Mouse (Mus musculus) hindbrain, embryonic 16.5 days (tissue): ENCODE results near the gene Alkbh6. TPM values are rescaled to one million over a fixed set of nuclear protein-coding genes. Genes with fewer than 3 reads are reported as not detected.

Experiments used
- ATAC-seq: fragments of 200-750 bp; cut with Nextera tagmentation; 2 replicates; pipeline ENCODE4 v1.8.0; 2017; ENCODE audit warnings: moderate TSS enrichment, moderate library complexity
- H3K27ac ChIP-seq: fragments of 300-500 bp; sonication (generic); 2 replicates; pipeline ENCODE4 v1.5.1; 2014; ENCODE audit warnings: low read depth, mild to moderate bottlenecking, control low read depth, low read length, moderate library complexity
- H3K27me3 ChIP-seq: fragments of 300-500 bp; sonication (generic); replicated peaks from 2 replicates; pipeline ENCODE4 v1.6.1; 2014; ENCODE audit warnings: low read length; ENCODE audit not compliant: control insufficient read depth, insufficient read depth
- H3K36me3 ChIP-seq: fragments of 300-500 bp; sonication (generic); 2 replicates; pipeline ENCODE4 v1.6.1; 2014; ENCODE audit warnings: mild to moderate bottlenecking, low read length, moderate library complexity, mixed read lengths; ENCODE audit not compliant: control insufficient read depth, insufficient read depth
- H3K4me1 ChIP-seq: fragments of 300-500 bp; sonication (generic); 2 replicates; pipeline ENCODE4 v1.6.1; 2014; ENCODE audit warnings: low read depth, low read length; ENCODE audit not compliant: control insufficient read depth, insufficient read depth
- H3K4me2 ChIP-seq: fragments of 300-500 bp; sonication (generic); 2 replicates; pipeline ENCODE4 v1.6.1; 2014; ENCODE audit warnings: mild to moderate bottlenecking, low read length, control low read depth, moderate library complexity
- H3K4me3 ChIP-seq: fragments of 300-500 bp; sonication (generic); 2 replicates; pipeline ENCODE4 v1.5.1; 2014; ENCODE audit warnings: mild to moderate bottlenecking, low read length, control low read depth, moderate library complexity
- H3K9ac ChIP-seq: fragments of 300-500 bp; sonication (generic); 2 replicates; pipeline ENCODE4 v1.6.1; 2014; ENCODE audit warnings: low read depth, mild to moderate bottlenecking, control low read depth, low read length, moderate library complexity
- H3K9me3 ChIP-seq: fragments of 300-500 bp; sonication (generic); 2 replicates; pipeline ENCODE4 v1.6.1; 2014; ENCODE audit warnings: mild to moderate bottlenecking, low read length, moderate library complexity; ENCODE audit not compliant: control insufficient read depth
- WGBS: fragments of 180-500 bp; shearing (Covaris S2); extraction: QIAGEN DNeasy Blood & Tissue Kit; methylation state at CpG from one replicate; pipeline ENCODE4 v1.1.7; 2014; 5-methylcytosine and 5-hydroxymethylcytosine counted together
- polyA plus RNA-seq: library from polyadenylated mRNA; unstranded; fragments of >200 nt; fragmentation: Nextera tagmentation; extraction: Ambion mirVana; gene quantifications from 2 replicates; pipeline ENCODE4 v1.2.1, GENCODE M21; 2015

Gene Alkbh6
- polyA plus RNA-seq, 1 experiment from 2014 or later = 124 TPM

DNA sequence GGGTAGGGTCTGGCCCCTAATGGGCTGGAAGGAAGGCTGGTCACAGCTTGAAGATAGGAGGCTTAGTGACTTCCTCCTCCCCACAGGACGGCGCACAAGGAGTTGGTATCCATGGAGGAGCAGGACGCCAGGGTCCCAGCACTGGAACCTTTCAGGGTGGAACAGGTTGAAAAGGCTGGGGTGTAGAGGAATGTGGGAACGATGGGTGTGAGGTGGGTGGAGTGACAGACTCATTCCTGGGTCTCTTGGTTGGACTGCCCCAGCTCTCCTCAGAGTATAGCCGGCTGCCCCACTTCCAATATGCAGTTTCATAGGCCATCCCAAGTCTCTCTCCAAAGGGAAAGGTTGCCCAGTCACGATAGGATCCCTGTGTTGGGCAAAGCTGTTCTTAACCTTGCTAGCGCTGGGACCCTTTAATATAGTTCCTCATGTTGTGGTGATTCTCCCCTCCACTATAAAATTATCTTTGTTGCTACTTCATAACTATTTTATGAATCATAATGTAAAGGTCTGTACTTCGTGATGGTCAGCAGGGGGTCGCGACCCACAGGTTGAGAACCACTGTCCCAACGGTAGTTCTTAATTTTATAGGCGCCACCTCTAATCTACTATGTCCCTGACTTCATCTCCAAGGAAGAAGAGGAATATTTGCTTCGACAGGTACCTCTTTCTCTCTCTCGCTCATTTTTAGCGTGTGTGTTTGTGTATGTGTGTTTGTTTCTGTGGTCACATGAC, 1.0 kb downstream of the Alkbh6 start:
- peak overlapping the region; percentile 73 for H3K4me3 ChIP-seq
- H3K27ac ChIP-seq = peak overlapping the region; percentile 73
- peaks cover 10% of the 10 kb centered on the region for H3K36me3 ChIP-seq
- peaks cover 19% of the 10 kb centered on the region for H3K4me1 ChIP-seq
- 71% methylated on average over 15 of the region's 15 CpGs for WGBS
- no peak for ATAC-seq
- H3K4me2 ChIP-seq = peak overlapping the region; percentile 97
- H3K9ac ChIP-seq = peak overlapping the region; percentile 79
- no peaks in the 10 kb centered on the region for H3K9me3 ChIP-seq
- H3K27me3 ChIP-seq = no peaks in the 10 kb centered on the region

DNA sequence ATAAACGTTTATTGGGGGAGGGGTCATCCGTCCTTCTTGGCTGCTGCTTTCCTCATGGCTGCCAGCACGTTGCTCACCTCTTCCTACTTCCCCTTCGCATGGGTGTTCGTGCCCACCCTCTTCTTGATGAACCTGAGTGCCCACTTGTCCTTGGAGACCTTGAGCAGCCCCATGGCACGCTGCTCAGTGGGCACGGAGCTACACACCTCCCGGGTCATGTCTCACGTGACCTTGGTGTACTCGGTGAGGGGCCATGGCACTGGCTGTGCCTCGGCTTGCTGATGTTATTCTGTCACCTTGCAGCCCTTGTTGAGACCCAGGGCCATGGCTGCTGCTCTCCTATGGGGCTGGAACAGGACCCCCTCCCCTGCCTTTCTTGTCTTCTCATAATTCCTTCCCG, 1.6 kb downstream of the Alkbh6 start:
- H3K4me1 ChIP-seq = peaks cover 19% of the 10 kb centered on the region
- no peak overlapping the region for H3K4me3 ChIP-seq
- peaks cover 10% of the 10 kb centered on the region for H3K36me3 ChIP-seq
- H3K9me3 ChIP-seq = no peaks in the 10 kb centered on the region
- ATAC-seq = no peak
- no peak overlapping the region for H3K4me2 ChIP-seq
- no peak overlapping the region for H3K27ac ChIP-seq
- WGBS = 92% methylated on average over 12 of the region's 12 CpGs
- H3K27me3 ChIP-seq = no peaks in the 10 kb centered on the region
- no peak overlapping the region for H3K9ac ChIP-seq

DNA sequence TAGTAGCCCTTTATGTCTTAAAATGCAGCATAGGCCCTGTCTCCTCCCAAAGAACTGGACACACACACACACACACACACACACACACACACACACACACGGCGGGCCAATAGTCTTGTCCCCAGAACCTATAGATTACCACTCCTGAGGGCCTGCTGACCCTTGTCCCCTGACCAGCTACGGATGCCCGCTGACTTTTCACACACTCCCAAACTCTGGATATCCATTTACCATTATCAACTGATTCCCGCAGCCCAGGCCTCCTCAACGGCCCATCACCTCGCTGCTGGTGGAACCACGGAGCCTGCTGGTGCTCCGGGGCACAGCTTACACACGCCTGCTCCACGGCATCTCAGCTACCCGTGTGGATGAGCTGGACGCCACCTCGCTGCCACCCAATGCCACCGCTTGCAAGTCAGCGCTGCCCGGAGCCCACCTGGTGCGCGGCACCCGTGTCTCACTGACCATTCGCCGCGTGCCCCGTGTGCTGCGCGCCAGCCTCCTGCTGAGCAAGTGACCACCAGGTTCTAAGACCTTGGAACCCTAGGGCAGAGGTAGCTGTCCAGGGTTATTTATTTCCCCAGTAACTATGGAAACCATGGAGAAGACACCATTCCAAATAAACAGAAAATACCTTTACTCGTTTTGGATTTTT, 5.3 kb downstream of the Alkbh6 start:
- Histone ChIP-seq H3K27me3 (no peaks in the 10 kb centered on the region), H3K4me2 (no peak overlapping the region), H3K9me3 (no peaks in the 10 kb centered on the region), H3K4me3 (no peak overlapping the region), H3K36me3 (no peaks in the 10 kb centered on the region), H3K27ac (no peak overlapping the region), H3K4me1 (peaks cover 13% of the 10 kb centered on the region), H3K9ac (no peak overlapping the region)
- WGBS = 53% methylated on average over 27 of the region's 27 CpGs
- ATAC-seq = no peak

DNA sequence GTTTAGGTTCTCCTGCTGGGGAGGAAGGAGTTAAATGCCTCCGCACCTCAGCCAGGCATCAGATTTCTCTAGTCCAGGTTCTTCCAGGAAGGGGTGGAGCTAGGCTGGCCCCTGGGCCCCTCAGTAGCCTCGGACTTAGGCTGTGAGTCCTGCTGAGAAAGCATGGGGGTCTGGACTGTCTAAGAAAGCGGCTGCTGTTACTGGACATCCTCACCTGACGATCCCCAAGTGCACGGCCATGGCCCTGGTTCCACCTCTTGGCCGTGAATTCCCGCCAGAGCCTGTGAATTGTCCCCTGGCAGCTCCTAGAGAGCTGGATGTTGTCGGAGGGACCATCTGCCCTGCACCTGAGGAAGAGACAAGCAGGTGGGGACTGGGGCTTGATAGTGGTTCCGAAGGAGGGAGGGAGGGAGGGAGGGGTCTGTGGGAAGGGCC, 6.2 kb downstream of the Alkbh6 start, which contains the start of gene Syne4:
Gene Syne4, plus strand, starts transcription at position 87 of the 435 bp plus-strand sequence.
- Histone ChIP-seq H3K27me3 (no peaks in the 10 kb centered on the region), H3K4me3 (no peak within 1 kb of the TSS), H3K27ac (no peak within 1 kb of the TSS), H3K36me3 (no peaks in the 10 kb centered on the region), H3K9ac (peak within 1 kb of the TSS; percentile 19; the same call in 1 of the 2 replicates), H3K9me3 (no peaks in the 10 kb centered on the region), H3K4me1 (peaks cover 4% of the 10 kb centered on the region), H3K4me2 (no peak within 1 kb of the TSS)
- no peak for ATAC-seq
- 5% methylated on average over 9 of the region's 9 CpGs for WGBS

DNA sequence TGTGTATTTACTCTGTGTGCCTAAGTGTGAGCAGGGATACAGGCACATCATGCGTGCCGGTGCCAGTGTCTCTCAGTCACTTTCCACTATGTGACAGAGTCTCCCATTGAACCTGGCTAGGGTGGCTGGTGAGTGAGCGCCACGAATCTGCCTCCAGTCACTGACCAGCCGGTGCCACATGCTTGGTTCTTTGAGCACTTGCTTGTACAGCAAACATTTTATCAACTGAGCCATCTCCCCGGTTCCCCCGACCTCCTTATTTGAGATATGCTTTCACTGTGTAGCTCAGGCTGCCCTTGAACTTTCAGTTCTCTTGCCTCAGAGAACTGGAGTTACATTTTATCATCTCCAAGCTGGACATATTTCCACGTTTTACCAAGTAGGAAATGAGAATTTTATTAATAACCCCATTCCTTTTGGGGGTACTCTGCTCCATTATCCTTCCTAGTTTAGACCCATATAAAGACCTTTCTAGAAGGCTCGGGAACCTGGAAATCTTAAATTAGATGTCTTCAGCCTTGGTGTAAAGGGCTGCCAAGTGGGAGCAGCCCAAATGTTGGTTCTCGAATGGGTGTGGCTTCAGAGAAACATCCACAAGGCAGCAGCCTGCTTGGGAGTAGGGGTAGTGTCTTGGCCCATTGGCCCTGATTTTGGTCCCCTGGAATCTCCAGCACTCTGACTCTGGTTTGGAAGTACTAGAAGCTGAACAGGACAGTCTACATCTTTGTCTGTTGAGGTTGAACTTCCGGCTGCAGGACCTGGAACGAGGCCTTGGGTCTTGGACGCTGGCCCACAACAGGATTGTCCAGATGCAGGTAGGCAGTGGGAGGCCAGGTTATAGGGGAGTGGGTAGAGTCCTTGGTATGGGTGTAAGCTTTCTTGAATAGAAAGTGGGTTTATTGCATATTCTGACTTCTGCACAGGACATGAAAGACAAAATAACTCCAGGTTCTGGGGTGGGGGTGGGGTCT, 7.3 kb downstream of the Alkbh6 start:
- H3K9me3 ChIP-seq = no peaks in the 10 kb centered on the region
- 84% methylated on average over 13 of the region's 13 CpGs for WGBS
- no peak overlapping the region for H3K27ac ChIP-seq
- H3K4me2 ChIP-seq = no peak overlapping the region
- H3K4me1 ChIP-seq = no peaks in the 10 kb centered on the region
- no peak overlapping the region for H3K4me3 ChIP-seq
- H3K9ac ChIP-seq = no peak overlapping the region
- H3K36me3 ChIP-seq = no peaks in the 10 kb centered on the region
- no peaks in the 10 kb centered on the region for H3K27me3 ChIP-seq
- ATAC-seq = no peak

DNA sequence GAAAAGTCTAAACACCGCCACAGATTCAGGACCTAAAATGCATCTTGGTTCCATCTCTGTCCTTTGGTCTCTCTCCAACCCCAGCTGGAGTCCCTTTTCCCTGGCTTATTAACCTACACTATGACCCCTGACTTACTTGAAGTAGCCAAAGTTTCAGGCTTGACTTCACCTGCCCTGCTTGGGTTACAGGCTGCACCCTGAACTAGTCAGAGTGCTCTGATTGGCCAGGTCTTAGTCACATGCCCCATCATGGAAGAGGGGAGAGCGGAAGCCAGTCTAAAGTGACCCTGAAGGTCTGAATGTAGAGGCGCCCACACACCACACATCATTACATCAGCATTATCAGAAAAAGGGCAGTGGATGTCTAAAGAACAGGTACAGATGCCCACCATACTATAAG, 9.6 kb downstream of the Alkbh6 start:
- Histone ChIP-seq H3K27me3 (no peaks in the 10 kb centered on the region), H3K4me2 (no peak overlapping the region), H3K4me1 (peaks cover 10% of the 10 kb centered on the region), H3K9ac (no peak overlapping the region), H3K4me3 (no peak overlapping the region), H3K9me3 (no peaks in the 10 kb centered on the region), H3K27ac (no peak overlapping the region), H3K36me3 (no peaks in the 10 kb centered on the region)
- WGBS = 85% methylated on average over 3 of the region's 3 CpGs
- no peak for ATAC-seq

DNA sequence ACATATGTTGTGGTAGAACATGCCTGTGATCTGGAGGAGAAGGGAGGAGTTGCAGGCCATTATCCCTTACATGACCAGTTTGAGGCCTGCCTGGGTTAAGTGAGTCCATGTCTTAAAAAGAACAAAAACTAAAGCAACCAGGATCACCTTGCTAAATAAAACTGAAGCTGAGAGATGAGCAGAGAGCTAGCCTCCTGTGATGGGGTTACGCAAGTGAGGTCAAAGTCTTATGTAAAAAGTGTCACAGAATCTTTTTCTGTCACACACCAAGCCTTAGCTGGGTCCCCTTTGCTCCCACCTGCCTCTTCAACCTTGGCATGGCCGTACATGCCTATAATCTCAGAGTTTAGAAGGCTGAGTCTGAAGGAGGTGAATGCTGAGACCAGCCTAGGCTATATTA, 12.4 kb downstream of the Alkbh6 start:
- H3K9me3 ChIP-seq = no peaks in the 10 kb centered on the region
- no peaks in the 10 kb centered on the region for H3K27me3 ChIP-seq
- no peak overlapping the region; the same call in 1 of the 2 replicates for H3K4me3 ChIP-seq
- no peak overlapping the region for H3K27ac ChIP-seq
- ATAC-seq = no peak
- H3K36me3 ChIP-seq = no peaks in the 10 kb centered on the region
- no peak overlapping the region for H3K9ac ChIP-seq
- H3K4me1 ChIP-seq = peaks cover 10% of the 10 kb centered on the region
- peak overlapping the region; percentile 80 for H3K4me2 ChIP-seq
- WGBS = 88% methylated on average over 2 of the region's 2 CpGs

DNA sequence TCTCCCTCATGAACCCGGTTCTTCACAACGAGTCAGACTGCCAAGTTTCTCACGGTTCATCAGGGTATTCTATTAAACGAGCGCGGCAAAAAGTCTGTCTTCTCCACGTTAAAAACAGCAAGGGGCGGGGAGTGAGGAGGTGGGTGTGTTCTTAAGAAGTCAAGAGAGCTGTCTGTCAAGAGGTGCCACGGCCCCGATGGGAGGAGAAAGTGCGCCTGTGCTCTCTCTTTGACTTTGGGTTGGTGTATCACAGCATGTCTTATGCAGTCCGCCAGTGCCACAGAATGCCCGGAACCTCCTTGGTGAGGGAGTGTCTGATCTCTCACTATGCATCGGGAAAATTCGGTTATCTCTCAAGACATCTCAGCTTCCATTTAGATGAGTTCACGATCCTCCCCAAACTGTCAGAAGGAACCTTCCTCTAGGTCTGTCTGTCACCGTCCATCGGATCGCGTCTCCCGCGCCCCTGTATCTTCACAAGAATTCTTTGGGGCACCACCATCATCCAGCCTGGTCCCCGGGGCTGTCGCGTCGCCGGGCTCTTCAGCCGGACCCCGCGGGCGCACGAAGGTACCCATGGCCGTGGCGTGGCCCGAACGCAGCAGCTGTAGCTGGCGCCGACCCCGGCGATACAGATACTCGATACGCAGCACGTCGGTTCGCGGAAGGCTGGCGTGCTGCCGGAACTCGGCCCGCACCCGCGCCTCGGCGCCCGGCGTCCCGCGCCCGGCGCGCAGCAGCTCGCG, 13.2 kb downstream of the Alkbh6 start, which contains the start of gene E130208F15Rik:
Gene E130208F15Rik, plus strand, starts transcription at position 202 of the 746 bp plus-strand sequence.
- ATAC-seq = peak; percentile 74
- H3K4me1 ChIP-seq = peaks cover 10% of the 10 kb centered on the region
- peak within 1 kb of the TSS; percentile 81 for H3K4me3 ChIP-seq
- peak within 1 kb of the TSS; percentile 80 for H3K4me2 ChIP-seq
- no peaks in the 10 kb centered on the region for H3K36me3 ChIP-seq
- peak within 1 kb of the TSS; percentile 78 for H3K27ac ChIP-seq
- H3K9ac ChIP-seq = peak within 1 kb of the TSS; percentile 90
- H3K27me3 ChIP-seq = no peaks in the 10 kb centered on the region
- no peaks in the 10 kb centered on the region for H3K9me3 ChIP-seq
- WGBS = 0% methylated on average over 54 of the region's 63 CpGs
